Mouse (Mus musculus) gastrocnemius, postnatal 36 days (tissue): ENCODE measurements around the gene Oas1e. TPM values are rescaled to one million over a fixed set of nuclear protein-coding genes. Genes with fewer than 3 reads are reported as not detected.
"Not testable (repeated sequence)": the region's sequence is repeated elsewhere in the genome, so short reads cannot be mapped to it uniquely, and the experiment has no call there.

Experiments used
- DNase-seq, 2 experiments: peaks; one replicate each; pipeline ENCODE4 v3.0.0; 2022
- intact Hi-C: fragments of 180-260 bp; cut with DNase I; formaldehyde crosslinking; loops from one replicate; pipeline ENCODE4 v1.15.1; 2025
- long read RNA-seq, 2 experiments: library from polyadenylated mRNA; stranded (forward); transcript quantifications; one replicate each; pipeline ENCODE4 v2.0.0; 2021
- total RNA-seq, 2 experiments: library from RNA; stranded (reverse); gene quantifications; 2 replicates each; pipeline ENCODE4 v1.2.3; 2021

Oas1e gene
- total RNA-seq = not detected
- long read RNA-seq, experiment 1 = 0 reads
- long read RNA-seq, experiment 2 = 0 reads

DNA sequence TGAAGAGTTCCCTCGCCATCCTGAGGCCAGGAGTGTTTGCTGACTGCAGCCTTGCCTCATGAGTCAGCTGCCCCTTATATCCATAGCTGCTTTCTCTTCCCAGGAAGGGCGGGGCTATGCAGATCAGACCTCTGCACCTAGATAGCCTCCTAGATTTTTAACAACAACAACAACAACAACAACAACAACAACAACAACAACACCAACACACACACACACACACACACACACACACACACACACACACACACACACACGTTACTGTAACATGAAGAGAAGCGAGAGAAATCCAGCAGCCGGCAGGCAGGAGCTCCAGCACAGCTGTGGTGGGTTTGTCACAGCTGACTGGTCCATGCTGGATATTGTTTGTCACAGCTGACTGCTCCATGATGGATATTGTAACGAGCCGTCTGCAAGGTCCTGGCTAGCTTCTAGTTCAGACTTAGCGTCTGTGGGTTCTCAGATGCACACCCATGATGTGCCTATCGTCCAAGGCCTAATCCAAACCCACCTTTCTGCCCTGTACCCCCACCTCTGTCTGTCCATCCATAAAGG, at the start of gene Oas1e:
TSS of gene Oas1e (minus strand) at position 51 of the 555 bp plus-strand sequence.
- DNase-seq, intact Hi-C loops: not testable (repeated sequence)

DNA sequence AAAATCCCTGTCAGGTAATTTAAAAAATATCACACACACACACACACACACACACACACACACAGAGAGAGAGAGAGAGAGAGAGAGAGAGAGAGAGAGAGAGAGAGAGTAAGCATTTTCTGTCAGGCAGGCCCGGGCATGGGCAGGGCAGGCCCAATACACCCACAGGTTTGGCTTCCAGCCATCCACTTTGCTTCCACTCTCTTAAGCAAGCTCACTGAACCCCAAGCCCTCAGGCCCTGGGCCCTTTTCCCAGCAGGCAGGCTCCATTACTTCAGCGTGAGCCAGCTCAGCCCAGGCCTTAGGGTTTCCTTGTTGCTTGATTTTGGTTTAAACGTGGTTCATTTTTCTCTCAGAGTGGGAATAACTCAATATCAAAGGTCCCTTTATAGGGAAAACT, 49.4 kb upstream of the Oas1e start:
- no peak for DNase-seq
- intact Hi-C loops = no loop called here

- intact Hi-C loops = no loop called here
- DNase-seq = no peak
Observed at GRCm38 (mm10) chr5:120836731-120837585, 41.6 kb upstream of the Oas1e start.

- DNase-seq = no peak
- intact Hi-C loops = no loop called here
Observed at GRCm38 (mm10) chr5:120833335-120834280, 38.3 kb upstream of the Oas1e start.

GRCm38 (mm10) chr5:120831031-120831430, 35.7 kb upstream of the Oas1e start:
- DNase-seq = no peak
- intact Hi-C loops = no loop called here

DNA sequence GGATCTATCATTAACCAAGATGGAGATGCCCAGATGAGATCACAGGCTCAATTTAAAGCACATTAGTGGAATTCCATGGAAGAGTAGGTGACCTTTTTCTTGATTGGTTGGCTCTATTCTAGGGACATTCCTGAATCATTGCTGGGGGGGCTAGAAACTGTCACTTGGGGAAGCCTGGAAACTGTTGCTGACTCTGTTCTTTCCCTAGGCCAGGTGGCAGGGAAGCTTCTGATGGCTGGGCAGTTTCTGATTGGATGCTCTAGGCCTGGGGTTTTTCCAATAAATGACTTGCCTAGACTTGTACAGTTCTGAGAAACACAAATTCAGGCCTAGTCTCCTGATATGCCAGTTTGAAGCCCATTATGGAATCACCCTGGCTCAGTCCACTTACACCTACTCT, 23.7 kb upstream of the Oas1e start:
- DNase-seq = no peak
- intact Hi-C loops = loop anchor here (5.0 kb wide), 1 partner anchor 123 kb away; no protein-coding TSS in a partner anchor

- DNase-seq = no peak
- intact Hi-C loops = loop anchor here (5.0 kb wide), 1 partner anchor 126 kb away; no protein-coding TSS in a partner anchor
Observed at GRCm38 (mm10) chr5:120815949-120816348, 20.6 kb upstream of the Oas1e start.

GRCm38 (mm10) chr5:120813023-120813422, 17.7 kb upstream of the Oas1e start:
- DNase-seq = no peak
- intact Hi-C loops = no loop called here

DNA sequence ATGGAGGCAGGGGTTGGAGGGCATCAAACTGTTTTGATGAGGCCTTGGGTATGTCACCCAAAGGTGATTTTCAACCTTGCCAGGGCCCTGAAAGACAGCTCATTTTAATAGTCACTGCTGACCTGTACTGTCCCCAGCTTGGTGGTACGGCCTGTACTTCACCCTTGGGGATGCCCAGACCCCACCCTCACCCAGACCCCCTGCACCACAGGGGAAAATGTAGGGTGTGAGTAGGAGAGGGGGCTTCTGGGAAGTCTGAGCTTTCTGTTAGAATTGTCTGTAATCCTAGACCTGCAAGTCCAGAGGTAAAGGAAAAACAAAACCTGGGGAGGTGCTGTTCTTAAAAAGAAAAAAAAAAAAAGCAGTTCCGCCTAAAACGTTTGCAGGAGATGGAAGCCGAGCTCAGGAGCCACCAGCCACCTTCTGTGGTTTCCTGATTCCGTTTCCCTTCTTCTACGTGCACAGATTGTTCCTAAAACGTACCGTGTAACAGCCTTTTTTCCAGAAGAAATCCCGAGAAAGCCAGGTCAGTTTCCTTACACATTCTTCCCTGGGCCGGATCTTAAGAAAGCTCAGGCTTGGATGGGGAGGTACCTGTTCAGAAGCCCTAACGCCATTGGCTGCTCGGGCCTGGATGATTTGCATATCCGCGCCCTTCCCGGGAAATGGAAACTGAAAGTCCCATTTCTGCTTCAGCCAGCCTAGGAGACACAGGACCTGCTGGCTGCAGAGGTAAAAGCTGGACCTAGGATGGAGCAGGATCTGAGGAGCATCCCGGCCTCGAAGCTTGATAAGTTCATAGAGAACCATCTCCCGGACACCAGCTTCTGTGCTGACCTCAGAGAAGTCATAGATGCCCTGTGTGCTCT, 16.9 kb upstream of the Oas1e start, which contains the start of gene Oas1c:
TSS of gene Oas1c (minus strand) at position 564 of the 869 bp plus-strand sequence.
- intact Hi-C loops = no loop called here
- DNase-seq = peak; percentile 67 to 73

- intact Hi-C loops = no loop called here
- no peak for DNase-seq
Observed at GRCm38 (mm10) chr5:120809171-120809570, 13.8 kb upstream of the Oas1e start.

GRCm38 (mm10) chr5:120806458-120806857, 11.1 kb upstream of the Oas1e start:
- intact Hi-C loops = no loop called here
- DNase-seq = no peak

GRCm38 (mm10) chr5:120803596-120803995, 8.3 kb upstream of the Oas1e start:
- no peak for DNase-seq
- intact Hi-C loops = no loop called here

GRCm38 (mm10) chr5:120798943-120799342, 3.6 kb upstream of the Oas1e start:
- DNase-seq, intact Hi-C loops: not testable (repeated sequence)

DNA sequence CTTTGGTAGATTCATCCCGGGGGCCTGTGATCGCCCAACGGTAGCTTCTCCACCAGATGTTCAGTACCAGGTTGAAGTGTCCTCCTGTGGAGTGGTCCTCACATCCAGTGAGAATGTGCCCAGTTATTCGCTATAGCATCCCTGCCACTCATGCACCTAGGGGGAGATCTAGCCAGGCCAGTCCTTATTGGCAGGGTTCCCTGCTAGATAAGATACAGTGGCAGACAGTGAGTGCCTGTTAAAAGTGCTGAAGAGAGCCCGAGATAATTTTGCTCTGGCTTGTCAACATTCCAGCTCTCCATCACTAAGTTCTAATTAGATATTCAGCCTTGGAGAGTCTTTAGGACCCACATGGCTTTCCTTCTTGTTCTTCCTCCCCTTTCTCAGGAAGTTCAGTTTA, 2.8 kb upstream of the Oas1e start:
- intact Hi-C loops, DNase-seq: not testable (repeated sequence)

DNA sequence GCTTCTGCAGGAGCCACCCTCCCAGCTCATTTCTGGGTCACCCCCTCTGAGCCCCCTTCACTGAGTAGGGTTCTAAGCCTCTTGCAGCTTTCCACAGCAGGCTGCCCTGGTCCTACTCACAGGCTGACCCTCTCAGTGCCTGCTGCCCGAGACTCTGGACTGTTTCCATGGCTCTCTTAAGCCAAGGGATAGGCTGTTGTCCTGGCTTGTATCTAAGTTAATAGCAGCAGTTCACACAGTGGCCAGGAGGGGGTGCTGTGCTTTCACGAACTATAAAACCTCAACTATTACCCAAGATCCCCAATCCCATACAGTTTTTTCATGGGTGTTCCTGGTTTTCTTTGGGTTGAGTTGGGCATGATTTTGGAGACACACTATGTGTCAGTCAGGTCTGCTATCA, 2.3 kb downstream of the Oas1e start:
- DNase-seq = peak in 1 of 2 experiments; percentile 25
- intact Hi-C loops = no loop called here

DNA sequence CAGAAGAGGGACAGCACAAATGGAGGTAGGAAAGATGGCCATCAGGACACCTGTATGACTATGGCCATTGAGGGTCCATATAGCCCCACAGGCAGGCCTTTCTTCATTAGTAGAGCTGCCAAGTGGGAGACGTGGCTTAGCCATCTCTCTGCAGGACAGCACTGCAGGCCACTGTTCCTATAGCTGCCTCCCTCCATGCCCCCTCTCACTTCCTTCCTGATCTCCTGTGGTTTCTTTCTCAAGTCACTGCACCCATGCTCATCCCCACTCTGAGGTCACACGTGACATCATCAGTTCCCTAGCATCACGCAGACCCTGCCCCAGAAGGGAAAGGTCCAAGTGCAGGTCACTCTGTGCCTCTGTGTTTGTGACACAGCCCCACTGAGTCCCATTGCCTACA, 8.3 kb downstream of the Oas1e start:
- no peak for DNase-seq
- intact Hi-C loops = no loop called here

- DNase-seq = no peak
- intact Hi-C loops = no loop called here
Observed at GRCm38 (mm10) chr5:120782446-120782845, 12.9 kb downstream of the Oas1e start.

DNA sequence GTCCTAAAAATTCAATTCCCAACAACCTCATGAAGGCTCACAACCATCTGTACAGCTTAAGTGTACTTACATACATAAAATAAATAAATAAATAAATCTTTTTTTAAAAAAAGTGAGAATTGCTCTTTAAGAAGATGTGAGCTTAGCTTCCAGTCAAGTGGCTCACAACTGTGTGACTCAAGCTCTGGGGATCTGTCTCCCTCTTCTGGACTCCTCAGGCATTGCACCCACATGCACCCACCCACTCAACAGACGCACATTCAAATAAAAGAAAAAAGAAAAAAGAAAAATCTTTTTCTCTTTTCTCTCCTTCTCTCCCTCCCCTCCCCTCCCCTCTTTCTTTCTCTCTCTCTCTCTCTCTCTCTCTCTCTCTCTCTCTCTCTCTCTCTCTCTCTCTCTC, 13.7 kb downstream of the Oas1e start:
- no peak for DNase-seq

GRCm38 (mm10) chr5:120779922-120780321, 15.4 kb downstream of the Oas1e start:
- intact Hi-C loops = no loop called here
- no peak for DNase-seq

More for the DNA sequence above, 13.7 kb downstream of the Oas1e start:
- intact Hi-C loops = no loop called here

GRCm38 (mm10) chr5:120778941-120779340, 16.4 kb downstream of the Oas1e start:
- DNase-seq = no peak
- intact Hi-C loops = no loop called here
